Mouse (Mus musculus): ENCODE data around the gene Phf21b. TPM values are rescaled to one million over a fixed set of nuclear protein-coding genes. Genes with fewer than 3 reads are reported as not detected.

Gene Phf21b
- polyA plus RNA-seq, 1 experiment: 0.01 TPM

- Histone ChIP-seq H3K4me1 (ENCODE audit: control insufficient read depth) (no peaks in the 10 kb centered on the region), H3K4me3 (replicated peaks) (no peak overlapping the region), H3K9me3 (ENCODE audit: control insufficient read depth, low read length) (no peaks in the 10 kb centered on the region), H3K27me3 (ENCODE audit: control insufficient read depth) (no peaks in the 10 kb centered on the region), H3K36me3 (ENCODE audit: control insufficient read depth) (no peaks in the 10 kb centered on the region)
- no peak for TF ChIP-seq TAL1 (IDR thresholded peaks at IDR 0.05; ENCODE audit: low read length)
- TF ChIP-seq GATA1 (IDR thresholded peaks at IDR 0.05; ENCODE audit: low read length): no peak
Observed at GRCm38 (mm10) chr15:84745831-84746230, 110.0 kb downstream of the Phf21b start.

DNA sequence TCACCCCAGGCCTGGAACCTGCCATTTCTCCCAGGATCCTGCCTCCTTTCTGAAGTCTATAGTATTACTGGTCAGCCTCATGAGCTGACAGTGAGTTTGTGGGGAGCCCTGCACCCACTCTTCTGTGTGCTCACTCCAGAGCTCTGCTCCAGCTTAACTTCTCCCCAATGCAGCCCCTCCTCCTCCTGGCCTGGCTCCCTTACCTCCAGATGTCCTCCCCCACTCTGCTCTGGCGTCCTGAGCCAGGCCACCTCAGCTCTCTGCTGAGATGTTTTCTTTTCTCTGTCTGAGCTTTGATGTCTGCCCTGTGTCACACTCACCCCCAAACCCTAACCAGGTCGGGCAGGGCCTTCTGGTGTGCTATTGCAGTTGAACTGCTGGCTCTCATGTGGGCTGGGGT lies 111.5 kb downstream of the Phf21b start:
- no peaks in the 10 kb centered on the region for H3K36me3 ChIP-seq (ENCODE audit: control insufficient read depth)
- TF ChIP-seq TAL1 (IDR thresholded peaks at IDR 0.05; ENCODE audit: low read length) (no peak), GATA1 (IDR thresholded peaks at IDR 0.05; ENCODE audit: low read length) (no peak)
- no peak overlapping the region for H3K4me3 ChIP-seq (replicated peaks)
- H3K4me1 ChIP-seq (ENCODE audit: control insufficient read depth): no peaks in the 10 kb centered on the region
- H3K27me3 ChIP-seq (ENCODE audit: control insufficient read depth): no peaks in the 10 kb centered on the region
- 0 out of 2 replicates have a peak, but pooled peaks cover 2% of the 10 kb centered on the region for H3K9me3 ChIP-seq (ENCODE audit: control insufficient read depth, low read length)

- TF ChIP-seq TAL1 (IDR thresholded peaks at IDR 0.05; ENCODE audit: low read length): no peak
- no peak for TF ChIP-seq GATA1 (IDR thresholded peaks at IDR 0.05; ENCODE audit: low read length)
Observed at GRCm38 (mm10) chr15:84743347-84743746, 112.5 kb downstream of the Phf21b start.

DNA sequence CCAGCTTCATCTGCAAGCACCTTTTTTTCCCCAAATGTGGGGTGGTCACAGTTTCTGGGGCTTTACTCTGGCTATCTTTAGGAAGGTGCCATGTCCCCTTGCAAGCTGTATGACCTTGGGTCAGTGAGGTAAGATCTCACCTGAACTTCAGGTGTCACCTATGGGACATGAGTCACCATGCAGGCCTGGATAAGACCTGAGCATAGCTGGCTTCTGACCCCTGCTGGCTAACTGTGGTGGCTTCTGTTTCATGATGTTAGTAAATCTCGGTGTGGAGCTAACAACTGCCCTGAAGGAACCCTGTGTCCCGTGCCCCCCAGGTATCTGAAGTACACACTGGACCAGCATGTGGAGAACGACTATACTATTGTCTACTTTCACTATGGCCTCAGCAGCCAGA lies 114.3 kb downstream of the Phf21b start:
- H3K36me3 ChIP-seq (ENCODE audit: control insufficient read depth): no peaks in the 10 kb centered on the region
- no peak overlapping the region for H3K4me3 ChIP-seq (replicated peaks)
- 0 out of 2 replicates have a peak, but pooled peaks cover 2% of the 10 kb centered on the region for H3K9me3 ChIP-seq (ENCODE audit: control insufficient read depth, low read length)
- H3K27me3 ChIP-seq (ENCODE audit: control insufficient read depth): no peaks in the 10 kb centered on the region
- H3K4me1 ChIP-seq (ENCODE audit: control insufficient read depth): no peaks in the 10 kb centered on the region
- TF ChIP-seq GATA1 (IDR thresholded peaks at IDR 0.05; ENCODE audit: low read length) (no peak), TAL1 (IDR thresholded peaks at IDR 0.05; ENCODE audit: low read length) (no peak)

More at GRCm38 (mm10) chr15:84743347-84743746, 112.5 kb downstream of the Phf21b start:
- Histone ChIP-seq H3K4me1 (ENCODE audit: control insufficient read depth) (no peaks in the 10 kb centered on the region), H3K36me3 (ENCODE audit: control insufficient read depth) (no peaks in the 10 kb centered on the region), H3K27me3 (ENCODE audit: control insufficient read depth) (no peaks in the 10 kb centered on the region), H3K4me3 (replicated peaks) (no peak overlapping the region), H3K9me3 (ENCODE audit: control insufficient read depth, low read length) (0 out of 2 replicates have a peak, but pooled peaks cover 2% of the 10 kb centered on the region)

GRCm38 (mm10) chr15:84738246-84738645 lies 117.6 kb downstream of the Phf21b start:
- Histone ChIP-seq H3K9me3 (ENCODE audit: control insufficient read depth, low read length) (0 out of 2 replicates have a peak, but pooled peaks cover 2% of the 10 kb centered on the region), H3K4me1 (ENCODE audit: control insufficient read depth) (no peaks in the 10 kb centered on the region), H3K27me3 (ENCODE audit: control insufficient read depth) (no peaks in the 10 kb centered on the region)

DNA sequence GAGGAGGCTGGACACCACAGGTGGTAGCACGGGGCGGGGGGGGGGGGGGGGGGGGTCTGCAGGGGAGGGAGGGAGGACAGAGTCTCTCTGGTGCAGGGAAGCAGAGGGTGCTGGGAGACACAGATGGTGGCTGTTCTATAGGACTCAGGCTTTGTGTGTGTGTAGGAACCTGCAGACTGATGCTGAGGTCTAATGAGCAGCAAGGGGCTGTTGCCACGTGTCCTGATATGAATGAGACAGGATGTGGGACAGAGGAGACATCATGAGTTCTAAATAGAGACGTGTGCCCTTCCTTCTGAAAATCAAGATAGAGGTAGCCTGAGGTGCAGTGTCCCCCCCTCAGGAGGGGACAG lies 118.9 kb downstream of the Phf21b start:
- H3K4me1 ChIP-seq (ENCODE audit: control insufficient read depth): no peaks in the 10 kb centered on the region
- no peak overlapping the region for H3K4me3 ChIP-seq (replicated peaks)
- H3K27me3 ChIP-seq (ENCODE audit: control insufficient read depth): no peaks in the 10 kb centered on the region
- H3K36me3 ChIP-seq (ENCODE audit: control insufficient read depth): no peaks in the 10 kb centered on the region
- H3K9me3 ChIP-seq (ENCODE audit: control insufficient read depth, low read length): 0 out of 2 replicates have a peak, but pooled peaks cover 2% of the 10 kb centered on the region
- TF ChIP-seq TAL1 (IDR thresholded peaks at IDR 0.05; ENCODE audit: low read length): no peak
- no peak for TF ChIP-seq GATA1 (IDR thresholded peaks at IDR 0.05; ENCODE audit: low read length)

More at GRCm38 (mm10) chr15:84738246-84738645, 117.6 kb downstream of the Phf21b start:
- no peak for TF ChIP-seq GATA1 (IDR thresholded peaks at IDR 0.05; ENCODE audit: low read length)
- no peak for TF ChIP-seq TAL1 (IDR thresholded peaks at IDR 0.05; ENCODE audit: low read length)
- Histone ChIP-seq H3K4me3 (replicated peaks) (no peak overlapping the region), H3K36me3 (ENCODE audit: control insufficient read depth) (no peaks in the 10 kb centered on the region)

GRCm38 (mm10) chr15:84736346-84736993 lies 119.4 kb downstream of the Phf21b start:
- no peaks in the 10 kb centered on the region for H3K27me3 ChIP-seq (ENCODE audit: control insufficient read depth)
- H3K4me3 ChIP-seq (replicated peaks): no peak overlapping the region
- 0 out of 2 replicates have a peak, but pooled peaks cover 2% of the 10 kb centered on the region for H3K9me3 ChIP-seq (ENCODE audit: control insufficient read depth, low read length)
- TF ChIP-seq TAL1 (IDR thresholded peaks at IDR 0.05; ENCODE audit: low read length): no peak
- H3K4me1 ChIP-seq (ENCODE audit: control insufficient read depth): no peaks in the 10 kb centered on the region
- no peaks in the 10 kb centered on the region for H3K36me3 ChIP-seq (ENCODE audit: control insufficient read depth)

Other genes with a start within 250 kb of the Phf21b start
- 0.22 and 0.30 TPM in 2 replicates for gene Prr5, start 186.4 kb downstream of the Phf21b start, polyA plus RNA-seq (2012)
- not detected in 2 replicates for gene Arhgap8, start 136.0 kb downstream of the Phf21b start, polyA plus RNA-seq (2012)
- 0.01 TPM in 2 replicates for gene Gm29666, start 64.0 kb upstream of the Phf21b start, polyA plus RNA-seq (2012)
- gene Nup50, start 67.4 kb upstream of the Phf21b start, polyA plus RNA-seq (2012): 1.5 and 2.2 TPM in 2 replicates
- 0.57 and 0.63 TPM in 2 replicates for gene 5031439G07Rik, start 132.5 kb upstream of the Phf21b start, polyA plus RNA-seq (2012)
- gene Upk3a, start 161.1 kb upstream of the Phf21b start, polyA plus RNA-seq (2012): not detected in 2 replicates
- gene Fam118a, start 172.9 kb upstream of the Phf21b start, polyA plus RNA-seq (2012): 0.21 and 0.42 TPM in 2 replicates